Mouse (Mus musculus): ENCODE data around the gene Olfr64. TPM values are rescaled to one million over a fixed set of nuclear protein-coding genes. Genes with fewer than 3 reads are reported as not detected.

The Olfr64 gene
- polyA plus RNA-seq, 1 experiment, result not detected

DNA sequence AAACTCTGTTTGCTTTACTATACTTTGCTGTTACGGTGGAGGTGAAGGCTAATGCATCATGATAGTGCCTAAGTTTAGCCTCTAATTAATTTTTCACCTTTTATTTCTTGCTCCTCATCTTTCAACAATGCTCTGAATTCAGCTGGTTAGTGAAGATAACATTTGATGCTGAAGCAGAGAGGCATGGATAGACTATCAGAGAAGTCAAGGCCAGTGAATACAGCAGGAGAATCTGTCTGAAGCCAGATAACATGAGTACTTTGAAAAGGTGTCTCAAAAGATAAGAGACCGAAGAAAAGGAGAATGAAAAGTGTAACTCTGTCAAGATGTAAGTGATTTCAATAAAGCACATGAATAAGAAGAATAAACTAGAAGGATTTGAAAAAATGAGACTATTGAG, 17.2 kb downstream of the Olfr64 start:
- H3K4me3 ChIP-seq (ENCODE audit: insufficient read depth, low read depth, low read length), result no peak overlapping the region
- 89% methylated on average over 2 of the region's 2 CpGs for WGBS
- H3K4me1 ChIP-seq (ENCODE audit: control insufficient read depth, insufficient read depth, low read length), result no peaks in the 10 kb centered on the region
- TF ChIP-seq POLR2A (IDR thresholded peaks at IDR 0.05; ENCODE audit: insufficient read depth, low read depth, low read length) (no peak), CTCF (IDR thresholded peaks at IDR 0.05; ENCODE audit: insufficient read depth, low read depth, low read length) (no peak)
- H3K27ac ChIP-seq (ENCODE audit: insufficient read depth, low read depth, low read length), result no peak overlapping the region

DNA sequence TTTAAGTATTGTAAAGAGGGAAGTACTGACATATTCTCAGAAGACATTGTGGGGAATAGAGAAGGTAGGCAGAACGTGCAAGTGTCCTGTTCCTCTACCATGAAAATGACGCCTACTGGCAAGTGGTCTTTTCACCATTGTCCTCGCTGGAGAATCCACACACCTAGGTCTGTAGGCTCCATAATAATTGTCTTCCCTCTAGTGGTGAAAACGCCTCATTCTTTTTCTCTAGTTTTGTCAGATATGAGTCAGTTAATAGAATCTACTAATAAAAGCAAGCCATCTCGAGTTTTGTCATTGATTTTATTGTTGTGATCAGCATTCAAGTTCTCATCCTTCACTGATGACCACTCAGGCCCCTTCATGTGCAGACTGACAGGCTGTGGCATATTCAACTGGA, 19.8 kb downstream of the Olfr64 start:
- no peak overlapping the region for H3K27ac ChIP-seq (ENCODE audit: insufficient read depth, low read depth, low read length)
- no peak overlapping the region for H3K4me3 ChIP-seq (ENCODE audit: insufficient read depth, low read depth, low read length)
- TF ChIP-seq POLR2A (IDR thresholded peaks at IDR 0.05; ENCODE audit: insufficient read depth, low read depth, low read length), result no peak
- no peak for TF ChIP-seq CTCF (IDR thresholded peaks at IDR 0.05; ENCODE audit: insufficient read depth, low read depth, low read length)
- WGBS, result 52% methylated on average over 5 of the region's 5 CpGs
- H3K4me1 ChIP-seq (ENCODE audit: control insufficient read depth, insufficient read depth, low read length), result no peaks in the 10 kb centered on the region

DNA sequence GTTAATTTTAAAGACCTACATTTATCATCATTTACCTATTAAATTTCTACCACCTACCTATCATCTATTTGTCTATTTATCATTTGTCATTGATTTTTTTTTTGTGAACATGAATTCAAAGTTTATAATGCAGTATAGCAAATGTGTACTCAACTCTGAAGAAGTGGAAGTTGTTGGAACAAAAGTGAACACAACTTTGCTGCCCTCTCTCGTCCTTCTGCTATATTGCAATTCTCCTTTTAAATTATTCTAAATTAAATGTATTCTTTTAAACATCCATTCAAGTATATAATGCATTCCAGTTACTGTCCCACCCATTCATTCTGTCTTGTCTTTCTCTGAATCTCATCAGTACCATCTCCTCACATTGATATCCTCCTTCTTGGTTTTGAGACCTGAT, 21.2 kb downstream of the Olfr64 start:
- no peak overlapping the region for H3K27ac ChIP-seq (ENCODE audit: insufficient read depth, low read depth, low read length)
- no peaks in the 10 kb centered on the region for H3K4me1 ChIP-seq (ENCODE audit: control insufficient read depth, insufficient read depth, low read length)
- TF ChIP-seq CTCF (IDR thresholded peaks at IDR 0.05; ENCODE audit: insufficient read depth, low read depth, low read length) (no peak), POLR2A (IDR thresholded peaks at IDR 0.05; ENCODE audit: insufficient read depth, low read depth, low read length) (no peak)
- H3K4me3 ChIP-seq (ENCODE audit: insufficient read depth, low read depth, low read length), result no peak overlapping the region
- 2% methylated on average over 1 of the region's 1 CpGs for WGBS

DNA sequence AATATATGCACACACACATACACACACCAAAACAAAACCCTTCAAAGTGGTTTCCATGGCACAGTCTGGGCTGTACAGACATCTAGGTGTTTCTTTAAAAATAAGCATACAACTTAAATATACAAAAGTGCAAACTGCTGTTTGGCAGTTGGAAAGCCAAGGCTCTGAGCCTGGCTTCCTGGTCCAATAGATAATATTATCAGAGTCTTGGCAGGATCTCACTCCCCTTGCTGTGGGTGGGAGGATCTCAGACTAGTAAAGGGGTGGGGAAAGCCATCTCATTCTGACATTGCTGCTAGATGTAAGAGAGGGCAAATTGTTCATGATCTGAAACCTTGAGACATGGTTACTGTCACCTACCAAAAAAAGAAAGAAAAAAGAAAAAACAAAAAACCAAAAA, 23.6 kb downstream of the Olfr64 start:
- Histone ChIP-seq H3K4me1 (ENCODE audit: control insufficient read depth, insufficient read depth, low read length) (no peaks in the 10 kb centered on the region), H3K27ac (ENCODE audit: insufficient read depth, low read depth, low read length) (no peak overlapping the region)
- TF ChIP-seq CTCF (IDR thresholded peaks at IDR 0.05; ENCODE audit: insufficient read depth, low read depth, low read length), result no peak
- no peak for TF ChIP-seq POLR2A (IDR thresholded peaks at IDR 0.05; ENCODE audit: insufficient read depth, low read depth, low read length)

DNA sequence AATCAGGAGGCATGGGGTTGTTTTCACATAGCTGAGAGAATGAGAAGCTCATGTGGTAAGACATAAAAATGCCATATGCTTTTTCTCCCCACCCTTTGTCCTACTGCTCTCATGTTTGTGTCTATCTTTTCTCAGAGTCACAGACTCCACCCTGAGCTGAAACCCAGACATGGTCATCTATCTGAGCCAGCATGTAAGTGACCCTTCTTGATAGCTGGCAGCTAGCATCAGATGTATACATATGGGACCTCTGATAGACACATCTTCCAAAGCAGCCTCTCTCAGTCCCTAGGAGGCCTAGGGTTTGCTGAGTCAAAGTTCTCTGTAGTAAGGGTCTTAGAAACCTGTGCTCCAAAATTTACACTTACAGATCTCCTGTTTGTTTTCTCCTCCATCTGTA, 28.6 kb downstream of the Olfr64 start:
- no peak overlapping the region for H3K4me3 ChIP-seq (ENCODE audit: insufficient read depth, low read depth, low read length)

More for the DNA sequence above, 23.6 kb downstream of the Olfr64 start:
- H3K4me3 ChIP-seq (ENCODE audit: insufficient read depth, low read depth, low read length), result no peak overlapping the region

DNA sequence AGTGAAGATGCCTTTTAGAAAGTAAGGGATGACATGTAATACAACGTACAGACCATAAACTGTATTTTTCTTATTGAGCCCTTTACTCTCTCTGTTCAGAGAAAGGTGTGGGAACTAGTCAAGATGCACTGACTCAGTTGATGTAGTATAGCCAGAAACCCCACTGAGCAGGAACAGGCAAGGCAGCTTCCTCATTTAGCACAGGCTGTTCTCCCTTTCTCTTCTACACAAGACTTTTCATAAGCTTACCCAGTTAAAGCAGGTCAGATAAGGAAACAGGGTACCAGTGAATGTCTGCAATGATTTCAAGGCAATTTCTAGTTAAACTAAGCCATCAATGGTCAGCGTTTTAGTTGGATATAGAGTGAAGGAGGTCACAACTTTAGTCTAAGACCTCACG, 32.8 kb downstream of the Olfr64 start:
- Histone ChIP-seq H3K27ac (ENCODE audit: insufficient read depth, low read depth, low read length) (no peak overlapping the region), H3K4me1 (ENCODE audit: control insufficient read depth, insufficient read depth, low read length) (no peaks in the 10 kb centered on the region)
- WGBS, result 79% methylated on average over 3 of the region's 3 CpGs

More for the DNA sequence above, 28.6 kb downstream of the Olfr64 start:
- H3K4me1 ChIP-seq (ENCODE audit: control insufficient read depth, insufficient read depth, low read length), result no peaks in the 10 kb centered on the region
- H3K27ac ChIP-seq (ENCODE audit: insufficient read depth, low read depth, low read length), result no peak overlapping the region
- TF ChIP-seq CTCF (IDR thresholded peaks at IDR 0.05; ENCODE audit: insufficient read depth, low read depth, low read length), result no peak
- no peak for TF ChIP-seq POLR2A (IDR thresholded peaks at IDR 0.05; ENCODE audit: insufficient read depth, low read depth, low read length)

DNA sequence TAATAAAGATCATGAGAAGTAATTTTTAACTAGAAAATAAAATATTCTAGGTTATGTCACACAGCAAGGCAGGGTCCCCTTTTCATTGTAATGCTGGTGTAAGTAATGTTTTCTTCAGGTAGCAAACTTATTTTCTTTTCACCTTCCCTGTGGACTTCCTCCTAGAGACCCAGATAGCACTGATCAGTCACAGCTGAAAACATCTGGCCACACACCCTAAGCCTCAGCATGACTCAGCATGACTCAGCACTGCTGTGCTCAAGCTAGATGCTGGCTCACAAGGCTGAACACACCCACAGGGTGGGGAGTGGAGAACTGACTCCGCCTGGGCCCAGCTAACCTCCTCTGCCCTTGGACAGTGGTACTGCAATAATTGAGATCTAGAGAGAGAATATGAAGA, 33.4 kb downstream of the Olfr64 start:
- H3K4me3 ChIP-seq (ENCODE audit: insufficient read depth, low read depth, low read length), result no peak overlapping the region
- no peak for TF ChIP-seq POLR2A (IDR thresholded peaks at IDR 0.05; ENCODE audit: insufficient read depth, low read depth, low read length)
- TF ChIP-seq CTCF (IDR thresholded peaks at IDR 0.05; ENCODE audit: insufficient read depth, low read depth, low read length), result no peak
- H3K27ac ChIP-seq (ENCODE audit: insufficient read depth, low read depth, low read length), result no peak overlapping the region
- WGBS, result 57% methylated on average over 1 of the region's 1 CpGs
- no peaks in the 10 kb centered on the region for H3K4me1 ChIP-seq (ENCODE audit: control insufficient read depth, insufficient read depth, low read length)

More for the DNA sequence above, 32.8 kb downstream of the Olfr64 start:
- no peak overlapping the region for H3K4me3 ChIP-seq (ENCODE audit: insufficient read depth, low read depth, low read length)
- no peak for TF ChIP-seq CTCF (IDR thresholded peaks at IDR 0.05; ENCODE audit: insufficient read depth, low read depth, low read length)
- TF ChIP-seq POLR2A (IDR thresholded peaks at IDR 0.05; ENCODE audit: insufficient read depth, low read depth, low read length), result no peak

DNA sequence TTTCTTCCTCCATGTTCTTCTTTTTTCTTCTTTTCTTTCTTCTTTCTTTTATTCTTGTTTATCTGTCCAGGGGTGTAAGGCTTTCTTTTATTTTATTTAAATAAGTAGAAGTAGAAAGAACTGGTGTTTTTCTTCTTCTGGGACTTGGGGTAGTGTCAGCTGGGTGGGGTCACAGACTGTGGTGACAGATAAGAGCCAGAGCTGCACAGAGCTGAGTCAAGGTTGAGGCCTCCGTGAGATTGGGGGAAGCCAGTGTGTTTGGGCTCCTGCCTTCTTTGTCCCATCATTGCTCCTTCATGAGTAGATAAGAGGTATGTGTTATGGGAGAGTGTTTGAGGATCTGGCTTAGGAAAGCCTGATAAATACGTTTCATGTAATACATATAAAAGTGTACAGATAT, 35.2 kb downstream of the Olfr64 start:
- Histone ChIP-seq H3K4me3 (ENCODE audit: insufficient read depth, low read depth, low read length) (no peak overlapping the region), H3K27ac (ENCODE audit: insufficient read depth, low read depth, low read length) (no peak overlapping the region), H3K4me1 (ENCODE audit: control insufficient read depth, insufficient read depth, low read length) (no peaks in the 10 kb centered on the region)
- 74% methylated on average over 2 of the region's 2 CpGs for WGBS
- TF ChIP-seq CTCF (IDR thresholded peaks at IDR 0.05; ENCODE audit: insufficient read depth, low read depth, low read length) (no peak), POLR2A (IDR thresholded peaks at IDR 0.05; ENCODE audit: insufficient read depth, low read depth, low read length) (no peak)

DNA sequence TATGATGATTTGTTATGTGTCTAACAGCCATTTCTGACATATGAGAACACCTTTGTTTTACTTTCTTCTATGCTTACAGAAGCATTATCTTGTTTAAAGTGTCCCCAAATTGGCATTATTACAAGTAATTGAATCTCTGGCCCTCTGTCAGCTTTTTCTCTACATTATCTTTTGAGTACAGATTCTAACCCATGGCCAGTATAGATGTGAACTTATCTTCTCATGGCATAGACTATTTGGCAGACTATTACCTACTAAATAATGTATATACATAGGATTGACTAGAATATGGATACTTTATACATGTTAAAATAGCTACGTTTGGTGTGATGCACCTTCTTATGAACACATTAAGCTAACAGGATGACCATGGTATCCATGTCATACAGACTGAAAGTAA, 39.6 kb downstream of the Olfr64 start:
- Histone ChIP-seq H3K4me3 (ENCODE audit: insufficient read depth, low read depth, low read length) (no peak overlapping the region), H3K4me1 (ENCODE audit: control insufficient read depth, insufficient read depth, low read length) (no peaks in the 10 kb centered on the region), H3K27ac (ENCODE audit: insufficient read depth, low read depth, low read length) (no peak overlapping the region)
- no peak for TF ChIP-seq CTCF (IDR thresholded peaks at IDR 0.05; ENCODE audit: insufficient read depth, low read depth, low read length)
- TF ChIP-seq POLR2A (IDR thresholded peaks at IDR 0.05; ENCODE audit: insufficient read depth, low read depth, low read length), result no peak
- 59% methylated on average over 1 of the region's 1 CpGs for WGBS

DNA sequence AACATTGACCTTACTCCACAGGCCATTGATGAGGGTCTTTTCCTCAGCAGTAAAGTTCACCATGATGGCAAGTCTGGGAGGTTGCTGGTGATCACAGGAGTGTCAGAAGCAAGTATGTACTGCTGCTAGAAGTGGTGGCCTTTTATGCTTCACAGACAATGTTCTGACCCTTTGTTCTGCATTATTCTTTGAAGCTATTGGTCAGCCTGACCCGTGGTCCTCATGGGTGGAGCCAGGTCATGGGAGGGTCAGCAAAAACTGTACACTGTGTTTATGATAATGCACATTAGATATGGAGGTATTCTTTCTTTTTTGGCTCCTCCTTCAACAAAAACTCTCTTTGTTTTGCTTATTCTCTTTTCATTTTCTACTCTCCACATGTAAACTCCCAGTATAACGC, 41.2 kb downstream of the Olfr64 start, which contains the start of gene Hbb-y:
TSS of gene Hbb-y (minus strand) at position 127 of the 400 bp plus-strand sequence.
- H3K27ac ChIP-seq (ENCODE audit: insufficient read depth, low read depth, low read length), result no peak within 1 kb of the TSS
- H3K4me1 ChIP-seq (ENCODE audit: control insufficient read depth, insufficient read depth, low read length), result no peaks in the 10 kb centered on the region
- no peak within 1 kb of the TSS for H3K4me3 ChIP-seq (ENCODE audit: insufficient read depth, low read depth, low read length)
- TF ChIP-seq POLR2A (IDR thresholded peaks at IDR 0.05; ENCODE audit: insufficient read depth, low read depth, low read length), result no peak
- TF ChIP-seq CTCF (IDR thresholded peaks at IDR 0.05; ENCODE audit: insufficient read depth, low read depth, low read length), result no peak
- WGBS, result 61% methylated on average over 2 of the region's 2 CpGs
